ENCODE assay signal across 9 mouse cellular contexts in genomic region chr15:102656658-102657057, GRCm38 (mm10). TPM values are rescaled to one million over a fixed set of nuclear protein-coding genes. Genes with fewer than 3 reads are reported as not detected.
DNase-seq lines count a peak whose midpoint lies in the region; ATAC-seq and TF ChIP-seq lines count a peak whose summit lies in the region.
"Had no signal": no experiment of that assay in that cellular context is flagged by ENCODE, and none has a peak within 500 bp of the region (broad histone marks: within the 10 kb centered on the region; RNA-seq: fewer than 3 reads in every experiment).

No protein-coding gene starts in this region.

- TF ChIP-seq CTCF in lung, embryonic 14.5 days (IDR thresholded peaks at IDR 0.05; ENCODE audit: low read depth) = no peak
- TF ChIP-seq CTCF in testis, adult 2 months (IDR thresholded peaks at IDR 0.05; ENCODE audit: control insufficient read depth, insufficient read depth, insufficient replicate concordance, low read depth, low read length) = no peak

- ATAC-seq in kidney, embryonic 15.5 days (replicated peaks; ENCODE audit: low FRiP score) = peak; percentile 58; the same call in 1 of the 2 replicates
- ATAC-seq in heart, embryonic 16.5 days (replicated peaks; ENCODE audit: extremely low read depth, insufficient read depth, low FRiP score) = peak; percentile 84
- ATAC-seq in lung, embryonic 14.5 days (ENCODE audit: insufficient read depth) = peak; percentile 92

- H3K27ac ChIP-seq in kidney, embryonic 15.5 days = peak overlapping the region; percentile 86
- peak overlapping the region; percentile 91 for H3K27ac ChIP-seq in heart, embryonic 16.5 days (ENCODE audit: low read length)
- peak overlapping the region; percentile 97 for H3K27ac ChIP-seq in lung, embryonic 14.5 days (ENCODE audit: low read depth)
- H3K27ac ChIP-seq in testis, adult 2 months (ENCODE audit: control insufficient read depth, insufficient read depth, low read depth, low read length) = peak overlapping the region; percentile 70; the same call in 1 of the 2 replicates

- H3K4me2 ChIP-seq in kidney, embryonic 15.5 days = 0 out of 2 replicates have a peak overlapping the region, but pooled peaks have one; percentile 5
- H3K4me2 ChIP-seq in heart, embryonic 16.5 days (ENCODE audit: low read depth, low read length) = peak overlapping the region; percentile 26; the same call in 1 of the 2 replicates
- peak overlapping the region; percentile 21; the same call in 1 of the 2 replicates for H3K4me2 ChIP-seq in lung, embryonic 14.5 days

- no peak overlapping the region for H3K9ac ChIP-seq in kidney, embryonic 15.5 days
- H3K9ac ChIP-seq in heart, embryonic 16.5 days (ENCODE audit: low read length) = no peak overlapping the region; the same call in 1 of the 2 replicates
- H3K9ac ChIP-seq in lung, embryonic 14.5 days = 0 out of 2 replicates have a peak overlapping the region, but pooled peaks have one; percentile 5

- H3K27me3 ChIP-seq in kidney, embryonic 15.5 days = no peaks in the 10 kb centered on the region
- H3K27me3 ChIP-seq in heart, embryonic 16.5 days (ENCODE audit: control insufficient read depth, insufficient read depth, low read length) = no peaks in the 10 kb centered on the region
- H3K27me3 ChIP-seq in lung, embryonic 14.5 days (ENCODE audit: insufficient read depth, low read length) = no peaks in the 10 kb centered on the region
- no peaks in the 10 kb centered on the region for H3K27me3 ChIP-seq in testis, adult 2 months (ENCODE audit: control insufficient read depth, insufficient read depth, low read length)

- no peak for TF ChIP-seq POLR2A in testis, adult 2 months (IDR thresholded peaks at IDR 0.05; ENCODE audit: control insufficient read depth, low read depth, low read length)

- H3K36me3 ChIP-seq in kidney, embryonic 15.5 days = peaks cover 17% of the 10 kb centered on the region
- H3K36me3 ChIP-seq in heart, embryonic 16.5 days (ENCODE audit: control insufficient read depth, insufficient read depth) = peaks cover 3% of the 10 kb centered on the region; the same call in 1 of the 2 replicates
- peaks cover 17% of the 10 kb centered on the region for H3K36me3 ChIP-seq in lung, embryonic 14.5 days (ENCODE audit: insufficient read depth)
- H3K36me3 ChIP-seq in testis, adult 2 months (ENCODE audit: control insufficient read depth, insufficient read depth, low read length) = no peaks in the 10 kb centered on the region

- no peaks in the 10 kb centered on the region for H3K9me3 ChIP-seq in kidney, embryonic 15.5 days (replicated peaks)
- H3K9me3 ChIP-seq in heart, embryonic 16.5 days (replicated peaks; ENCODE audit: control insufficient read depth, low read length) = no peaks in the 10 kb centered on the region
- H3K9me3 ChIP-seq in lung, embryonic 14.5 days (ENCODE audit: low read depth, low read length) = no peaks in the 10 kb centered on the region

- 23% methylated on average over 4 of the region's 4 CpGs for WGBS in kidney, embryonic 15.5 days
- 31% methylated on average over 4 of the region's 4 CpGs for WGBS in heart, embryonic 16.5 days
- WGBS in lung, embryonic 14.5 days = 5% methylated on average over 4 of the region's 4 CpGs

- H3K4me1 ChIP-seq in kidney, embryonic 15.5 days = peaks cover 22% of the 10 kb centered on the region
- peaks cover 29% of the 10 kb centered on the region for H3K4me1 ChIP-seq in heart, embryonic 16.5 days (ENCODE audit: control insufficient read depth, insufficient read depth, low read length)
- peaks cover 14% of the 10 kb centered on the region for H3K4me1 ChIP-seq in lung, embryonic 14.5 days (ENCODE audit: insufficient read depth)
- H3K4me1 ChIP-seq in testis, adult 2 months (ENCODE audit: control insufficient read depth, insufficient read depth, low read length) = no peaks in the 10 kb centered on the region

- no peak overlapping the region for H3K4me3 ChIP-seq in kidney, embryonic 15.5 days (replicated peaks)
- H3K4me3 ChIP-seq in heart, embryonic 16.5 days (ENCODE audit: low read length) = no peak overlapping the region
- no peak overlapping the region for H3K4me3 ChIP-seq in lung, embryonic 14.5 days (ENCODE audit: low read depth, low read length)
- no peak overlapping the region for H3K4me3 ChIP-seq in testis, adult 2 months (ENCODE audit: control insufficient read depth, low read depth, low read length)

- no peak for DNase-seq in kidney, postnatal 36 days
- peak; percentile 57 for DNase-seq in embryo, embryonic 10.5 days (ENCODE audit: low spot score)
- peak; percentile 85 for DNase-seq in lung, embryonic 14.5 days
- DNase-seq in natural killer cell, adult 2 months (ENCODE audit: low spot score in 2 of 2) = no peak
- DNase-seq in cerebellum, adult 9-10 months = no peak

RNA-seq across cellular contexts. Expression of gene Atp5g2, which starts 15.5 kb away (rescaled TPM):
- 70.2 and 95.0 TPM in 2 replicates for polyA plus RNA-seq in kidney, embryonic 15.5 days (2015; fragmentation: Nextera tagmentation; extraction: Ambion mirVana)
- 62.2 and 66.0 TPM in 2 replicates for polyA plus RNA-seq in heart, embryonic 16.5 days (2015; fragmentation: Nextera tagmentation; extraction: Ambion mirVana)
- 94.8 and 97.4 TPM in 2 replicates for polyA plus RNA-seq in lung, embryonic 14.5 days (2014; fragmentation: Nextera tagmentation; extraction: Ambion mirVana)
- polyA plus RNA-seq in testis, adult 2 months (2012; rRNA removed) = 53.6 and 70.7 TPM in 2 replicates

RNA-seq across cellular contexts. Expression of gene Atf7, which starts 31.4 kb away (rescaled TPM):
- 37.6 and 39.4 TPM in 2 replicates for polyA plus RNA-seq in kidney, embryonic 15.5 days (2015; fragmentation: Nextera tagmentation; extraction: Ambion mirVana)
- 27.7 and 31.3 TPM in 2 replicates for polyA plus RNA-seq in heart, embryonic 16.5 days (2015; fragmentation: Nextera tagmentation; extraction: Ambion mirVana)
- 43.5 and 44.3 TPM in 2 replicates for polyA plus RNA-seq in lung, embryonic 14.5 days (2014; fragmentation: Nextera tagmentation; extraction: Ambion mirVana)
- polyA plus RNA-seq in testis, adult 2 months (2012; rRNA removed) = 33.9 and 42.9 TPM in 2 replicates

RNA-seq across cellular contexts. Expression of gene Gm28047, which starts 31.8 kb away (rescaled TPM):
- polyA plus RNA-seq in kidney, embryonic 15.5 days (2015; fragmentation: Nextera tagmentation; extraction: Ambion mirVana) = not detected in 2 replicates
- polyA plus RNA-seq in heart, embryonic 16.5 days (2015; fragmentation: Nextera tagmentation; extraction: Ambion mirVana) = not detected in 2 replicates
- polyA plus RNA-seq in lung, embryonic 14.5 days (2014; fragmentation: Nextera tagmentation; extraction: Ambion mirVana) = not detected in 2 replicates
- polyA plus RNA-seq in testis, adult 2 months (2012; rRNA removed) = 0.68 TPM in 1 of 2 replicates, not detected in the other
- polyA plus RNA-seq: large intestine, adult 2 months had no signal

Comparison
In these comparisons a context has a peak if more than half of its experiments do, and no peak if none do; other contexts are left out.
1. DNase-seq: peak in embryo, embryonic 10.5 days (single experiment) and lung, embryonic 14.5 days (single experiment); none in kidney, postnatal 36 days (0 of 2), natural killer cell, adult 2 months (0 of 2) and cerebellum, adult 9-10 months (single experiment).
2. Peak in every context shown above with its lines, with median percentiles within 50 percentile points of each other: ATAC-seq, H3K27ac ChIP-seq and H3K4me2 ChIP-seq.